Mouse (Mus musculus): ENCODE results near the gene Slc25a11. TPM values are rescaled to one million over a fixed set of nuclear protein-coding genes. Genes with fewer than 3 reads are reported as not detected.

Slc25a11 gene
- polyA plus RNA-seq, 1 experiment from 2014 or later: 144 TPM

DNA sequence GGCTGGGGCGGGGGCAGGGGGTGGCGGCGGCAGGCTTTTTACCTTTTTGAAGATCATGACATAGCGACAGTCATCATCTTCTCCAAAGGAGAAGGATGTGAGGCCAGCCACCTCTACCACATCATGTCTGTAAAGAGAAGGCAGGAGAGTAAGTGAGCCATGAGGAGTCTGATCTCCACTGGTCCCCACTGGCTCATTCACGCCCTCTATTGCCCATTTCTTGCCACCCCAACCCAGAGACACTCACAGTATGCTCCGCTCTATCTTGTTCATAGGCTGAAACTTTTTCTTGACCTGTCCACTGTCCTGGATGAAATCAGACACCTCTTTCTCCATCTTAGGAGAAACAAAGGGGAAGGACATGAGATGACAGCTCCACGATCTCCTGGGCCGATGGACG lies 17.5 kb upstream of the Slc25a11 start:
- H3K36me3 ChIP-seq (replicated peaks; ENCODE audit: control insufficient read depth, insufficient read depth, low read depth, low read length): peaks cover 7% of the 10 kb centered on the region
- DNase-seq (ENCODE audit: low spot score): no peak
- 89% methylated on average over 9 of the region's 9 CpGs for WGBS
- no peak overlapping the region for H3K4me3 ChIP-seq (ENCODE audit: low read depth, low read length)
- no peaks in the 10 kb centered on the region for H3K4me1 ChIP-seq (ENCODE audit: control insufficient read depth, insufficient read depth, low read length)
- H3K9me3 ChIP-seq (replicated peaks; ENCODE audit: control insufficient read depth, low read length): no peaks in the 10 kb centered on the region
- H3K4me2 ChIP-seq (ENCODE audit: low read depth, low read length): no peak overlapping the region
- no peak overlapping the region for H3K9ac ChIP-seq (replicated peaks; ENCODE audit: low read length)
- H3K27ac ChIP-seq (replicated peaks; ENCODE audit: low read depth, low read length): no peak overlapping the region
- no peak for ATAC-seq (replicated peaks; ENCODE audit: insufficient number of reproducible peaks, low FRiP score, low TSS enrichment, low read depth)
- no peaks in the 10 kb centered on the region for H3K27me3 ChIP-seq (ENCODE audit: control insufficient read depth, insufficient read depth, low read length)

DNA sequence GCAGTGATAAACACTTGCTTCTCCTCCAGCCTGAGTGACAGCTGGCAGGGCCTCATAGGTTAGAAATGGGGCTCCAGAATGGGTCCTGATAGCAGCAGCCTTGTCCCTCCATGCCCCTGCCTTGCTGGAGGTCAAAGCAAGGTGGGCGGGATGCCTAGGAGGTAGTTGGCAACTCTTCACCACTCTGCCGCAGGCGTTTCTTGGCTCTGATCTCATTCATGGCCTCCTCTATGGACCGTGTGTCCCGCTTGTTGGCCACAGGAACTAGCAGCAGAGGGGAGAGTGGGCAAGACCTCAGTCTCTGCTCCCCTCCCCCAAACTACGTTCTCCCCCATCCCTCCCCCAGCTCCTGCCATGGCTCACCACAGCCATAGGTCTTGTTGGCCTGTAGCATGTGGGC lies 16.7 kb upstream of the Slc25a11 start:
- Histone ChIP-seq H3K27ac (replicated peaks; ENCODE audit: low read depth, low read length) (no peak overlapping the region), H3K4me2 (ENCODE audit: low read depth, low read length) (no peak overlapping the region), H3K36me3 (replicated peaks; ENCODE audit: control insufficient read depth, insufficient read depth, low read depth, low read length) (peaks cover 7% of the 10 kb centered on the region), H3K27me3 (ENCODE audit: control insufficient read depth, insufficient read depth, low read length) (no peaks in the 10 kb centered on the region), H3K4me3 (ENCODE audit: low read depth, low read length) (no peak overlapping the region), H3K4me1 (ENCODE audit: control insufficient read depth, insufficient read depth, low read length) (no peaks in the 10 kb centered on the region), H3K9me3 (replicated peaks; ENCODE audit: control insufficient read depth, low read length) (no peaks in the 10 kb centered on the region), H3K9ac (replicated peaks; ENCODE audit: low read length) (no peak overlapping the region)
- DNase-seq (ENCODE audit: low spot score) (no peak), ATAC-seq (replicated peaks; ENCODE audit: insufficient number of reproducible peaks, low FRiP score, low TSS enrichment, low read depth) (no peak)
- WGBS: 93% methylated on average over 6 of the region's 6 CpGs

DNA sequence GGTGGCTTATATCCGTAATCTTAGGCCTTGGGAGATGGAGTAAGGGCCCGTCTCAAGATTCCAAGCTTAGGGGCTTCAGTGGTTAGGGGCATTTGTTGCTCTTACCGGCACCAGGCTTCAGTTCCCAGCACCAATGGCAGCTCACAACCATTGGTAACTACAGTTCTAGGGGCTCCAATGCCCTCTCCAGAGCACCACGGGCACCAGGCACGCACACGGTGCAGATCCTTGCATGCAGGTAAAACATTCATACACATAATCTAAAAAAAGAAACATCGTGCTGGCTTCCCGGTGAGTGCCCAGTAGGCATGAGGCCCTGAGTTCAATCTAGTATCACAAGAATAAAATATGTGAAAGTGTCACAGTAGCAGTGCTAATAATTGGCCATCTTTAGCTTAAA lies 15.8 kb upstream of the Slc25a11 start:
- H3K9ac ChIP-seq (replicated peaks; ENCODE audit: low read length): no peak overlapping the region
- no peaks in the 10 kb centered on the region for H3K27me3 ChIP-seq (ENCODE audit: control insufficient read depth, insufficient read depth, low read length)
- no peak overlapping the region for H3K27ac ChIP-seq (replicated peaks; ENCODE audit: low read depth, low read length)
- no peak overlapping the region for H3K4me2 ChIP-seq (ENCODE audit: low read depth, low read length)
- H3K4me1 ChIP-seq (ENCODE audit: control insufficient read depth, insufficient read depth, low read length): no peaks in the 10 kb centered on the region
- WGBS: 90% methylated on average over 8 of the region's 8 CpGs
- H3K4me3 ChIP-seq (ENCODE audit: low read depth, low read length): no peak overlapping the region
- ATAC-seq (replicated peaks; ENCODE audit: insufficient number of reproducible peaks, low FRiP score, low TSS enrichment, low read depth) (no peak), DNase-seq (ENCODE audit: low spot score) (no peak)
- no peaks in the 10 kb centered on the region for H3K9me3 ChIP-seq (replicated peaks; ENCODE audit: control insufficient read depth, low read length)
- peaks cover 7% of the 10 kb centered on the region for H3K36me3 ChIP-seq (replicated peaks; ENCODE audit: control insufficient read depth, insufficient read depth, low read depth, low read length)

DNA sequence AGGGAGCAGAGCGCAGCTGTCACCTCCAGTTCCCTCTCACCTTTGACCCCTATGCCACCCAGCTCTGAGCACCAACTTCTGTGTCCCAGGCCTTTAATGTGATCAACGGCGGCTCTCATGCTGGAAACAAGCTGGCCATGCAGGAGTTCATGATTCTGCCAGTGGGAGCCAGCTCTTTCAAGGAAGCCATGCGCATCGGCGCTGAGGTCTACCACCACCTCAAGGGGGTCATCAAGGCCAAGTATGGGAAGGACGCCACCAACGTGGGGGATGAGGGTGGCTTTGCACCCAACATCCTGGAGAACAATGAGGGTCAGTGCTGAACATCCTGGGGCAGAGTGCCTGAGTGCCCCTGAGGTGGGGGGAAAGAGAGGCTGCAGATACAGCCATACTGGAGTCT lies 13.3 kb upstream of the Slc25a11 start:
- H3K27me3 ChIP-seq (ENCODE audit: control insufficient read depth, insufficient read depth, low read length): no peaks in the 10 kb centered on the region
- H3K4me3 ChIP-seq (ENCODE audit: low read depth, low read length): no peak overlapping the region
- no peaks in the 10 kb centered on the region for H3K9me3 ChIP-seq (replicated peaks; ENCODE audit: control insufficient read depth, low read length)
- peaks cover 7% of the 10 kb centered on the region for H3K4me1 ChIP-seq (ENCODE audit: control insufficient read depth, insufficient read depth, low read length)
- peaks cover 7% of the 10 kb centered on the region for H3K36me3 ChIP-seq (replicated peaks; ENCODE audit: control insufficient read depth, insufficient read depth, low read depth, low read length)
- H3K27ac ChIP-seq (replicated peaks; ENCODE audit: low read depth, low read length): no peak overlapping the region
- WGBS: 89% methylated on average over 8 of the region's 8 CpGs
- H3K4me2 ChIP-seq (ENCODE audit: low read depth, low read length): no peak overlapping the region
- ATAC-seq (replicated peaks; ENCODE audit: insufficient number of reproducible peaks, low FRiP score, low TSS enrichment, low read depth): no peak
- DNase-seq (ENCODE audit: low spot score): no peak
- no peak overlapping the region for H3K9ac ChIP-seq (replicated peaks; ENCODE audit: low read length)

DNA sequence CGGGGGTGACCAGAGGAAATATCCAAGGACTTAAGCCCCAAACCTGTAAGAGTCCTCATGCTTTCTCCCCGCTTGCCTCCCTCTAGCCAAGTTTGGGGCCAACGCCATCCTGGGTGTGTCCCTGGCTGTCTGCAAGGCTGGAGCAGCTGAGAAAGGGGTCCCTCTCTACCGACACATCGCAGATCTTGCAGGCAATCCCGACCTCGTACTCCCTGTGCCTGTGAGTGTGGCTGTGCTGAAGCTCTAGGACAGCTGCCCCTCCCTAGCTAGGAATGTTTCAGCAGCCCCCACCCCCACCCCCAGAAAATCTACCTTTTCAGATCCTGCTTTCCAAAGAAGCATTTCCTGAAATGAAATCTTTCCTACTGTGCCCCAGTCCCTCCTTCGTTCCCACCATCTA lies 11.7 kb upstream of the Slc25a11 start:
- Histone ChIP-seq H3K27me3 (ENCODE audit: control insufficient read depth, insufficient read depth, low read length) (no peaks in the 10 kb centered on the region), H3K4me2 (ENCODE audit: low read depth, low read length) (no peak overlapping the region), H3K27ac (replicated peaks; ENCODE audit: low read depth, low read length) (no peak overlapping the region), H3K9me3 (replicated peaks; ENCODE audit: control insufficient read depth, low read length) (no peaks in the 10 kb centered on the region), H3K4me1 (ENCODE audit: control insufficient read depth, insufficient read depth, low read length) (peaks cover 7% of the 10 kb centered on the region), H3K9ac (replicated peaks; ENCODE audit: low read length) (no peak overlapping the region), H3K4me3 (ENCODE audit: low read depth, low read length) (no peak overlapping the region), H3K36me3 (replicated peaks; ENCODE audit: control insufficient read depth, insufficient read depth, low read depth, low read length) (peaks cover 3% of the 10 kb centered on the region)
- no peak for ATAC-seq (replicated peaks; ENCODE audit: insufficient number of reproducible peaks, low FRiP score, low TSS enrichment, low read depth)
- WGBS: 71% methylated on average over 8 of the region's 8 CpGs
- no peak for DNase-seq (ENCODE audit: low spot score)

DNA sequence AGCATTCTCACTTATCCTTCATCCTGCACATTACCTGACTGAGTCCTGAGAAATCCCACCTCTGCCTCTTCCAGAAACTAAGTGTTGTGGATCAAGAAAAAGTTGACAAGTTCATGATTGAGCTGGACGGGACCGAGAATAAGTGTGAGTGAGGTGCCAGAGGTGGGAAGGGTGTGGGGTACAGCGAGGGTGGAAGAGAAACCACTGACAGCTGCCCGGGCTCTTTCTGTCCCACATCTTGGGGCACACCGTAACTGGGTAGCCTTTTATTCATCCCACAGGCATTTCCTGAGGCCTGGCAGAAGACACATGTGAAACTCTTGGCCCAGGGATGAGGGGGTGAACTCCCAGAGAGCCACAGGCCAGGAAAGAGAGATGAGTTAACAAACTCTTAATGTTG lies 11.2 kb upstream of the Slc25a11 start:
- no peak overlapping the region for H3K9ac ChIP-seq (replicated peaks; ENCODE audit: low read length)
- WGBS: 90% methylated on average over 5 of the region's 5 CpGs
- no peak overlapping the region for H3K4me2 ChIP-seq (ENCODE audit: low read depth, low read length)
- H3K9me3 ChIP-seq (replicated peaks; ENCODE audit: control insufficient read depth, low read length): no peaks in the 10 kb centered on the region
- DNase-seq (ENCODE audit: low spot score) (no peak), ATAC-seq (replicated peaks; ENCODE audit: insufficient number of reproducible peaks, low FRiP score, low TSS enrichment, low read depth) (no peak)
- no peak overlapping the region for H3K27ac ChIP-seq (replicated peaks; ENCODE audit: low read depth, low read length)
- H3K36me3 ChIP-seq (replicated peaks; ENCODE audit: control insufficient read depth, insufficient read depth, low read depth, low read length): peaks cover 3% of the 10 kb centered on the region
- no peak overlapping the region for H3K4me3 ChIP-seq (ENCODE audit: low read depth, low read length)
- no peaks in the 10 kb centered on the region for H3K27me3 ChIP-seq (ENCODE audit: control insufficient read depth, insufficient read depth, low read length)
- H3K4me1 ChIP-seq (ENCODE audit: control insufficient read depth, insufficient read depth, low read length): peaks cover 7% of the 10 kb centered on the region

DNA sequence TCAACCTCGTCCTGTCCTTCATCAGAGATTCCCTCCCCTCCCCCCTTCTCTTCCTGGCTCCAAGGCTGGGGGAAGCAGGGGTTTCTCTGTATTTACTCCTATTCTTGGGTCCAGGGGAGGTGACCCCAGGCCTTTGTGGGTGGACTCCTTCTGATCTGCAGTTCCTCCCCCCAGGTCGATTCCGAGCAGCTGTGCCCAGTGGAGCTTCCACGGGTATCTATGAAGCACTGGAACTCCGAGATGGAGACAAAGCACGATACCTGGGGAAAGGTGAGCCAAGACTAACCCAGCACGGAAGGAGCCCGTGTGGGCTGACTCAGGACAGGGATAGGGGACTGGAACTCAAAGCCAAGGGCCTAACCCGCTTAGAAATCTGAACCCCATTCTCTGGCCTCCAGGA lies 10.7 kb upstream of the Slc25a11 start:
- Histone ChIP-seq H3K4me3 (ENCODE audit: low read depth, low read length) (no peak overlapping the region), H3K27me3 (ENCODE audit: control insufficient read depth, insufficient read depth, low read length) (no peaks in the 10 kb centered on the region), H3K36me3 (replicated peaks; ENCODE audit: control insufficient read depth, insufficient read depth, low read depth, low read length) (peaks cover 3% of the 10 kb centered on the region), H3K4me1 (ENCODE audit: control insufficient read depth, insufficient read depth, low read length) (peaks cover 7% of the 10 kb centered on the region), H3K9ac (replicated peaks; ENCODE audit: low read length) (0 out of 2 replicates have a peak overlapping the region, but pooled peaks have one; percentile 7), H3K27ac (replicated peaks; ENCODE audit: low read depth, low read length) (0 out of 2 replicates have a peak overlapping the region, but pooled peaks have one; percentile 97), H3K4me2 (ENCODE audit: low read depth, low read length) (no peak overlapping the region), H3K9me3 (replicated peaks; ENCODE audit: control insufficient read depth, low read length) (no peaks in the 10 kb centered on the region)
- ATAC-seq (replicated peaks; ENCODE audit: insufficient number of reproducible peaks, low FRiP score, low TSS enrichment, low read depth) (no peak), DNase-seq (ENCODE audit: low spot score) (no peak)
- WGBS: 54% methylated on average over 9 of the region's 9 CpGs

DNA sequence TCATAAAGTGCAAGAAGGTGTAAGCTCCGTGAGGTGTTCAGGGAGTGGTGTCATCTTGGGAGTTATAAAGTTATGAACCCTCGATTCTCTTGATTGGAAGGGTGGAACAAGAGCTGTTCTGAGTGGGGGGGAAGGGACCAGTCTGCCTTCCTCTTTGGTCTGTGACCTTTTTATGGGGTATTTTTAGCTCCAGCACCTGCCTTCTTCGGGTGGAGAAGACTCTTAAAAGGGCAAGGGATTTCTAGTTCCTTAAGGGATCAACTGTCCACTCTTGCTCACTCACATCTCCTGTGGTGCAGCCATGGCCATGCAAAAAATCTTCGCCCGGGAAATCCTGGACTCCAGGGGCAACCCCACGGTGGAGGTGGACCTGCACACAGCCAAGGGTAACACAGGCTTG lies 10.3 kb upstream of the Slc25a11 start:
- H3K27ac ChIP-seq (replicated peaks; ENCODE audit: low read depth, low read length): peak overlapping the region; percentile 97; the same call in 1 of the 2 replicates
- H3K4me2 ChIP-seq (ENCODE audit: low read depth, low read length): peak overlapping the region; percentile 95; the same call in 1 of the 2 replicates
- peaks cover 9% of the 10 kb centered on the region for H3K4me1 ChIP-seq (ENCODE audit: control insufficient read depth, insufficient read depth, low read length)
- ATAC-seq (replicated peaks; ENCODE audit: insufficient number of reproducible peaks, low FRiP score, low TSS enrichment, low read depth): no peak
- H3K4me3 ChIP-seq (ENCODE audit: low read depth, low read length): no peak overlapping the region
- 47% methylated on average over 6 of the region's 6 CpGs for WGBS
- H3K9me3 ChIP-seq (replicated peaks; ENCODE audit: control insufficient read depth, low read length): no peaks in the 10 kb centered on the region
- no peak for DNase-seq (ENCODE audit: low spot score)
- H3K9ac ChIP-seq (replicated peaks; ENCODE audit: low read length): 0 out of 2 replicates have a peak overlapping the region, but pooled peaks have one; percentile 7
- H3K36me3 ChIP-seq (replicated peaks; ENCODE audit: control insufficient read depth, insufficient read depth, low read depth, low read length): peaks cover 3% of the 10 kb centered on the region
- no peaks in the 10 kb centered on the region for H3K27me3 ChIP-seq (ENCODE audit: control insufficient read depth, insufficient read depth, low read length)

Measured in embryonic facial prominence, embryonic 11.5 days (tissue).